Mouse (Mus musculus): Measurements from ENCODE around the gene Stk32c. TPM values are rescaled to one million over a fixed set of nuclear protein-coding genes. Genes with fewer than 3 reads are reported as not detected.
A peak's percentile ranks its signal among the peaks of the same experiment; 100 is the strongest.

Stk32c gene
- polyA plus RNA-seq, 1 experiment = 22.6 TPM

- no peak for DNase-seq
- WGBS = 73% methylated on average over 4 of the region's 4 CpGs
- no peak overlapping the region for H3K4me3 ChIP-seq (replicated peaks; ENCODE audit: insufficient read depth, low read depth, low read length)
- no peak for TF ChIP-seq POLR2A (IDR thresholded peaks at IDR 0.05; ENCODE audit: borderline replicate concordance, insufficient read depth, low read length)
- TF ChIP-seq CTCF (IDR thresholded peaks at IDR 0.05; ENCODE audit: borderline replicate concordance, insufficient read depth, low read depth, low read length) = no peak
- H3K27me3 ChIP-seq (ENCODE audit: control insufficient read depth, insufficient read depth, low read length) = no peaks in the 10 kb centered on the region
- no peaks in the 10 kb centered on the region for H3K4me1 ChIP-seq (ENCODE audit: control insufficient read depth, insufficient read depth, low read length)
- H3K27ac ChIP-seq (ENCODE audit: insufficient read depth, low read length) = no peak overlapping the region
Measured at GRCm38 (mm10) chr7:139169143-139169542, 44.0 kb downstream of the Stk32c start.

- Histone ChIP-seq H3K27me3 (ENCODE audit: control insufficient read depth, insufficient read depth, low read length) (no peaks in the 10 kb centered on the region), H3K27ac (ENCODE audit: insufficient read depth, low read length) (no peak overlapping the region), H3K4me3 (replicated peaks; ENCODE audit: insufficient read depth, low read depth, low read length) (no peak overlapping the region), H3K4me1 (ENCODE audit: control insufficient read depth, insufficient read depth, low read length) (peaks cover 2% of the 10 kb centered on the region)
- DNase-seq = no peak
- 80% methylated on average over 5 of the region's 5 CpGs for WGBS
- TF ChIP-seq CTCF (IDR thresholded peaks at IDR 0.05; ENCODE audit: borderline replicate concordance, insufficient read depth, low read depth, low read length) (no peak), POLR2A (IDR thresholded peaks at IDR 0.05; ENCODE audit: borderline replicate concordance, insufficient read depth, low read length) (no peak)
Measured at GRCm38 (mm10) chr7:139164410-139164809, 48.7 kb downstream of the Stk32c start.

- peaks cover 15% of the 10 kb centered on the region for H3K4me1 ChIP-seq (ENCODE audit: control insufficient read depth, insufficient read depth, low read length)
- H3K27ac ChIP-seq (ENCODE audit: insufficient read depth, low read length) = no peak overlapping the region
- H3K27me3 ChIP-seq (ENCODE audit: control insufficient read depth, insufficient read depth, low read length) = no peaks in the 10 kb centered on the region
- WGBS = 34% methylated on average over 5 of the region's 5 CpGs
- peak in 1 of 2 experiments; percentile 20 for DNase-seq
- no peak overlapping the region for H3K4me3 ChIP-seq (replicated peaks; ENCODE audit: insufficient read depth, low read depth, low read length)
- TF ChIP-seq CTCF (IDR thresholded peaks at IDR 0.05; ENCODE audit: borderline replicate concordance, insufficient read depth, low read depth, low read length) = no peak
- TF ChIP-seq POLR2A (IDR thresholded peaks at IDR 0.05; ENCODE audit: borderline replicate concordance, insufficient read depth, low read length) = no peak
Measured at GRCm38 (mm10) chr7:139158956-139159355, 54.2 kb downstream of the Stk32c start.

GRCm38 (mm10) chr7:139158549-139158948, 54.6 kb downstream of the Stk32c start:
- DNase-seq = peak in 1 of 2 experiments; percentile 20

GRCm38 (mm10) chr7:139157541-139157940, 55.6 kb downstream of the Stk32c start:
- no peak overlapping the region for H3K27ac ChIP-seq (ENCODE audit: insufficient read depth, low read length)
- DNase-seq = no peak
- TF ChIP-seq CTCF (IDR thresholded peaks at IDR 0.05; ENCODE audit: borderline replicate concordance, insufficient read depth, low read depth, low read length) (no peak), POLR2A (IDR thresholded peaks at IDR 0.05; ENCODE audit: borderline replicate concordance, insufficient read depth, low read length) (no peak)
- whole genome bisulfite sequencing = 84% methylated on average over 2 of the region's 2 CpGs
- H3K4me3 ChIP-seq (replicated peaks; ENCODE audit: insufficient read depth, low read depth, low read length) = no peak overlapping the region
- H3K27me3 ChIP-seq (ENCODE audit: control insufficient read depth, insufficient read depth, low read length) = no peaks in the 10 kb centered on the region
- H3K4me1 ChIP-seq (ENCODE audit: control insufficient read depth, insufficient read depth, low read length) = peaks cover 15% of the 10 kb centered on the region

More at GRCm38 (mm10) chr7:139158549-139158948, 54.6 kb downstream of the Stk32c start:
- H3K4me1 ChIP-seq (ENCODE audit: control insufficient read depth, insufficient read depth, low read length) = peaks cover 15% of the 10 kb centered on the region
- no peak overlapping the region for H3K27ac ChIP-seq (ENCODE audit: insufficient read depth, low read length)
- 27% methylated on average over 7 of the region's 7 CpGs for WGBS
- no peak for TF ChIP-seq CTCF (IDR thresholded peaks at IDR 0.05; ENCODE audit: borderline replicate concordance, insufficient read depth, low read depth, low read length)
- TF ChIP-seq POLR2A (IDR thresholded peaks at IDR 0.05; ENCODE audit: borderline replicate concordance, insufficient read depth, low read length) = no peak
- H3K27me3 ChIP-seq (ENCODE audit: control insufficient read depth, insufficient read depth, low read length) = no peaks in the 10 kb centered on the region
- no peak overlapping the region for H3K4me3 ChIP-seq (replicated peaks; ENCODE audit: insufficient read depth, low read depth, low read length)

- 50% methylated on average over 10 of the region's 10 CpGs for WGBS
- Histone ChIP-seq H3K4me1 (ENCODE audit: control insufficient read depth, insufficient read depth, low read length) (peaks cover 15% of the 10 kb centered on the region), H3K4me3 (replicated peaks; ENCODE audit: insufficient read depth, low read depth, low read length) (no peak overlapping the region), H3K27ac (ENCODE audit: insufficient read depth, low read length) (no peak overlapping the region), H3K27me3 (ENCODE audit: control insufficient read depth, insufficient read depth, low read length) (no peaks in the 10 kb centered on the region)
- no peak for DNase-seq
- no peak for TF ChIP-seq CTCF (IDR thresholded peaks at IDR 0.05; ENCODE audit: borderline replicate concordance, insufficient read depth, low read depth, low read length)
- no peak for TF ChIP-seq POLR2A (IDR thresholded peaks at IDR 0.05; ENCODE audit: borderline replicate concordance, insufficient read depth, low read length)
Measured at GRCm38 (mm10) chr7:139156341-139157058, 56.6 kb downstream of the Stk32c start.

- TF ChIP-seq POLR2A (IDR thresholded peaks at IDR 0.05; ENCODE audit: borderline replicate concordance, insufficient read depth, low read length) (no peak), CTCF (IDR thresholded peaks at IDR 0.05; ENCODE audit: borderline replicate concordance, insufficient read depth, low read depth, low read length) (no peak)
- no peak for DNase-seq
- 45% methylated on average over 7 of the region's 7 CpGs for WGBS
- Histone ChIP-seq H3K27ac (ENCODE audit: insufficient read depth, low read length) (no peak overlapping the region), H3K4me3 (replicated peaks; ENCODE audit: insufficient read depth, low read depth, low read length) (no peak overlapping the region), H3K27me3 (ENCODE audit: control insufficient read depth, insufficient read depth, low read length) (no peaks in the 10 kb centered on the region), H3K4me1 (ENCODE audit: control insufficient read depth, insufficient read depth, low read length) (peaks cover 6% of the 10 kb centered on the region)
Measured at GRCm38 (mm10) chr7:139152927-139153326, 60.2 kb downstream of the Stk32c start.

- peaks cover 14% of the 10 kb centered on the region for H3K4me1 ChIP-seq (ENCODE audit: control insufficient read depth, insufficient read depth, low read length)
- H3K27ac ChIP-seq (ENCODE audit: insufficient read depth, low read length) = no peak overlapping the region
- DNase-seq = no peak
- WGBS = 62% methylated on average over 10 of the region's 10 CpGs
- no peaks in the 10 kb centered on the region for H3K27me3 ChIP-seq (ENCODE audit: control insufficient read depth, insufficient read depth, low read length)
- H3K4me3 ChIP-seq (replicated peaks; ENCODE audit: insufficient read depth, low read depth, low read length) = no peak overlapping the region
- no peak for TF ChIP-seq CTCF (IDR thresholded peaks at IDR 0.05; ENCODE audit: borderline replicate concordance, insufficient read depth, low read depth, low read length)
- no peak for TF ChIP-seq POLR2A (IDR thresholded peaks at IDR 0.05; ENCODE audit: borderline replicate concordance, insufficient read depth, low read length)
Measured at GRCm38 (mm10) chr7:139151116-139151515, 62.0 kb downstream of the Stk32c start.
